Mouse (Mus musculus) neural tube, embryonic 13.5 days (tissue): ENCODE data around the gene Hoxc12. TPM values are rescaled to one million over a fixed set of nuclear protein-coding genes. Genes with fewer than 3 reads are reported as not detected.

Experiments used
- microRNA-seq: library from miRNA; unstranded; fragments of <30 nt; microRNA quantifications from one replicate; pipeline ENCODE4, GENCODE M21; 2016
- polyA plus RNA-seq: library from polyadenylated mRNA; unstranded; fragments of >200 nt; fragmentation: Nextera tagmentation; extraction: Ambion mirVana; gene quantifications from 2 replicates; pipeline ENCODE4 v1.2.1, GENCODE M21; 2015

Hoxc12 gene
- polyA plus RNA-seq, 1 experiment from 2014 or later: 7.8 TPM

Small RNA genes lying within 50 kb of the gene (microRNA-seq; reads per million reads assigned to microRNA genes)
- gene Mir196a-2: 1,496 reads per million, percentile 84 among the genes with 10 or more reads in this experiment

Other genes starting within 250 kb of the Hoxc12 start
- gene Calcoco1, start 214.6 kb upstream of the Hoxc12 start, polyA plus RNA-seq: 35.7 and 41.9 TPM in 2 replicates
- 4.9 and 8.4 TPM in 2 replicates for gene Hoxc13, start 15.7 kb upstream of the Hoxc12 start, polyA plus RNA-seq
- gene Hoxc11, start 17.7 kb downstream of the Hoxc12 start, polyA plus RNA-seq: 2.6 and 3.8 TPM in 2 replicates
- gene Hoxc10, start 30.0 kb downstream of the Hoxc12 start, polyA plus RNA-seq: 58.5 and 92.4 TPM in 2 replicates
- 18.8 and 32.2 TPM in 2 replicates for gene Hoxc5, start 30.7 kb downstream of the Hoxc12 start, polyA plus RNA-seq
- gene Hoxc9, start 39.7 kb downstream of the Hoxc12 start, polyA plus RNA-seq: 40.9 and 43.4 TPM in 2 replicates
- gene Hoxc8, start 53.9 kb downstream of the Hoxc12 start, polyA plus RNA-seq: 75.8 and 85.5 TPM in 2 replicates
- 46.8 and 51.1 TPM in 2 replicates for gene Hoxc6, start 61.5 kb downstream of the Hoxc12 start, polyA plus RNA-seq
- 40.2 and 49.9 TPM in 2 replicates for gene Hoxc4, start 82.2 kb downstream of the Hoxc12 start, polyA plus RNA-seq
- 36.1 and 41.0 TPM in 2 replicates for gene Smug1, start 230.3 kb downstream of the Hoxc12 start, polyA plus RNA-seq